Mouse (Mus musculus) midbrain, embryonic 10.5 days (tissue): ENCODE measurements around the gene Gc. TPM values are rescaled to one million over a fixed set of nuclear protein-coding genes. Genes with fewer than 3 reads are reported as not detected.
A peak's percentile ranks its signal among the peaks of the same experiment; 100 is the strongest.

Experiments
- DNase-seq: peaks from one replicate; pipeline ENCODE4 v3.0.0-alpha.2; 2017; ENCODE audit warnings: low spot score
- H3K27ac ChIP-seq: fragments of 300-500 bp; sonication (generic); replicated peaks from 2 replicates; pipeline ENCODE4 v1.5.1; 2016; ENCODE audit warnings: mild to moderate bottlenecking
- H3K27me3 ChIP-seq: fragments of 300-500 bp; sonication (generic); 2 replicates; pipeline ENCODE4 v1.6.1; 2016; ENCODE audit warnings: low read depth, mild to moderate bottlenecking; ENCODE audit not compliant: poor library complexity, severe bottlenecking
- H3K36me3 ChIP-seq: fragments of 300-500 bp; sonication (generic); 2 replicates; pipeline ENCODE4 v1.6.1; 2016; ENCODE audit warnings: mild to moderate bottlenecking, moderate library complexity
- H3K4me1 ChIP-seq: fragments of 300-500 bp; sonication (generic); 2 replicates; pipeline ENCODE4 v1.6.1; 2016
- H3K4me3 ChIP-seq: fragments of 300-500 bp; sonication (generic); 2 replicates; pipeline ENCODE4 v1.5.1; 2016; ENCODE audit warnings: mild to moderate bottlenecking, moderate library complexity
- H3K9me3 ChIP-seq: fragments of 300-500 bp; sonication (generic); replicated peaks from 2 replicates; pipeline ENCODE4 v1.6.1; 2016; ENCODE audit warnings: mild to moderate bottlenecking
- WGBS: fragments of 180-500 bp; shearing (Covaris S2); methylation state at CpG from one replicate; pipeline ENCODE4 v1.1.7; 2016; 5-methylcytosine and 5-hydroxymethylcytosine counted together
- polyA plus RNA-seq: library from polyadenylated mRNA; unstranded; fragments of >200 nt; fragmentation: Nextera tagmentation; extraction: Ambion mirVana; gene quantifications from 2 replicates; pipeline ENCODE4 v1.2.1, GENCODE M21; 2016

Gc gene
- polyA plus RNA-seq, 1 experiment from 2014 or later: not detected

GRCm38 (mm10) chr5:89444360-89444759, 13.3 kb downstream of the Gc start:
- Histone ChIP-seq H3K27me3 (no peaks in the 10 kb centered on the region), H3K9me3 (no peaks in the 10 kb centered on the region), H3K36me3 (no peaks in the 10 kb centered on the region), H3K27ac (no peak overlapping the region), H3K4me3 (no peak overlapping the region), H3K4me1 (no peaks in the 10 kb centered on the region)
- DNase-seq: no peak
- 78% methylated on average over 4 of the region's 4 CpGs for WGBS

- DNase-seq: no peak
- Histone ChIP-seq H3K36me3 (no peaks in the 10 kb centered on the region), H3K27me3 (no peaks in the 10 kb centered on the region), H3K4me3 (no peak overlapping the region), H3K27ac (no peak overlapping the region), H3K9me3 (no peaks in the 10 kb centered on the region), H3K4me1 (no peaks in the 10 kb centered on the region)
- 79% methylated on average over 1 of the region's 1 CpGs for WGBS
These were observed 46.2 kb downstream of the Gc start for GRCm38 (mm10) chr5:89411536-89411935.

DNA sequence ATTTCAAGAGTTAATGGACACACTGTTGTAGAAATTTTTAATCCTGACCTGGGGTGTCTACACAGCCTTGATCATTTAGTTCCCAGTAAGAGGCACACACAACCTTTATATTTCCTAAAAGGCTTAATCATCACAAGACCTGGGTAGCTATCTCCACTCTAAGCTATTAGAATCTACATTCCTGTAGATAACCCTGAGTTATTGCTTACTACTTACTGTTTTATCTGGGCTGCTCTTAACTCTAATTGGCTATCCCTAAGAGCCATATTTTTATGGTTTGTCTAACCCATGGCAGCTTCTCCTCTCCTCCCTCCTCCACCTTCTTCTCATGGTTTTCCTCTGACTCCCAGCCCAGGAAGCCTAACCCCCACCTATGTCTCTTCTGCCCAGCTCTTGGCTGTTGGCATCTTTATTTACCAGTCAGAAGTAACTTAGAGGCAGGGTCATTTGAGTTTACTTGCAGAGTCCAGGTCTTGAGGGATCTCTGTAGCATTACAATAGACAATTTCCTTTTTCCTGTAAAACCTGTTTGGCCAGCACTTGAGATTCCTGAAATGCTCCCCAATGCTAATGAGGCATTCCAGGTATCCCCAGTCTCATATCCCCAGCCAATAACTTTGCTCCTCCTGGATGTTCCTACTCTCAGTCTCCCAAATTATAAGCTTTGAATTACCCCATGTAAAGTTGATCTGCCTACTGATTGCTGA, 50.2 kb downstream of the Gc start:
- no peaks in the 10 kb centered on the region for H3K4me1 ChIP-seq
- H3K27ac ChIP-seq: no peak overlapping the region
- no peak for DNase-seq
- H3K27me3 ChIP-seq: no peaks in the 10 kb centered on the region
- no peak overlapping the region for H3K4me3 ChIP-seq
- H3K36me3 ChIP-seq: no peaks in the 10 kb centered on the region
- H3K9me3 ChIP-seq: no peaks in the 10 kb centered on the region

- WGBS: 96% methylated on average over 1 of the region's 1 CpGs
- Histone ChIP-seq H3K27ac (no peak overlapping the region), H3K36me3 (no peaks in the 10 kb centered on the region), H3K9me3 (no peaks in the 10 kb centered on the region), H3K4me3 (no peak overlapping the region), H3K4me1 (no peaks in the 10 kb centered on the region), H3K27me3 (no peaks in the 10 kb centered on the region)
- DNase-seq: no peak
These were observed 52.6 kb downstream of the Gc start for GRCm38 (mm10) chr5:89405132-89405531.

DNA sequence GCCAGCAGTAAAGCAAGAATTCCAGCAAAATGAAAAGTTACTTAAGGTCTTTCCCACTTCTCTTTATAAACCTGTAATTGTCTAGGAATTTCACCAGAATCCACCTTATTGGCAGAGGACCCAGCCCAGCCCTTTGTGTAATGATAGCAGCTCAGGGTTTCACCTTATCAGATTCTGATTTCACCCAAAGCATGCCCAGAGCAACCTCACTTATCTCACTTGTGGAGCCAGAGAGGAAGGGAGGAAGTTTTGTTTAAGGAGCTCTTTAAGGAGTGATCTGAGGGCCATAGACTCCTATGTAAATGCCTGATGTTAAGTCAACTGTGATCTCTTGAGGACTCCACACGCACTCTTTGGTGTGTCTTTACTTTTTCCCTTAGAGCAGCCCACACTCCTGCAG, 67.3 kb downstream of the Gc start:
- 70% methylated on average over 1 of the region's 1 CpGs for WGBS
- peaks cover 8% of the 10 kb centered on the region for H3K9me3 ChIP-seq
- H3K27ac ChIP-seq: no peak overlapping the region
- H3K4me1 ChIP-seq: no peaks in the 10 kb centered on the region
- no peaks in the 10 kb centered on the region for H3K27me3 ChIP-seq
- no peaks in the 10 kb centered on the region for H3K36me3 ChIP-seq
- DNase-seq: no peak
- H3K4me3 ChIP-seq: no peak overlapping the region

- H3K27me3 ChIP-seq: no peaks in the 10 kb centered on the region
- WGBS: 57% methylated on average over 5 of the region's 5 CpGs
- DNase-seq: no peak
- H3K4me3 ChIP-seq: no peak overlapping the region
- no peaks in the 10 kb centered on the region for H3K36me3 ChIP-seq
- no peaks in the 10 kb centered on the region for H3K9me3 ChIP-seq
- no peak overlapping the region for H3K27ac ChIP-seq
- no peaks in the 10 kb centered on the region for H3K4me1 ChIP-seq
These were observed 73.5 kb downstream of the Gc start for GRCm38 (mm10) chr5:89384204-89384603.

- 89% methylated on average over 4 of the region's 4 CpGs for WGBS
- Histone ChIP-seq H3K36me3 (no peaks in the 10 kb centered on the region), H3K4me3 (no peak overlapping the region), H3K27me3 (no peaks in the 10 kb centered on the region), H3K4me1 (no peaks in the 10 kb centered on the region), H3K9me3 (no peaks in the 10 kb centered on the region), H3K27ac (no peak overlapping the region)
- DNase-seq: no peak
These were observed 76.4 kb downstream of the Gc start for GRCm38 (mm10) chr5:89381340-89381739.

DNA sequence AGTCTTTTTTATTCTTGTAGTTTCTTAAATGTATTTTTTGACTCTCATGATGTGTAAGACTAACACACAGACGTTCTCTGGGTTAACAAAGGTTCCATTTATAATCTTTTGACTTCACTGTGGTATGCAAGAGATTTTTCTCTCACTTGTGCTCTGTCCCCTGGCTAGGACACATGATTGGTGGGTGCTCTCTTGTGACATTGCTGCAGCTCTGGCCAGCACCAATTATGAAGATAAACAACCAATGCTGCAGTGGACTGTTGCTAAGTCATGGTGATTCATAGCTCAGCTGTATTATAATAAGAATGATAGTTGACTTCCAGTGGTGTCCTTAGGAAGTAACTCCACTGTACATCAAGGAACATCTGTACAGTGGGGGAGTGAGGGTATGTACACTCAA, 87.6 kb downstream of the Gc start:
- H3K36me3 ChIP-seq: no peaks in the 10 kb centered on the region
- 64% methylated on average over 1 of the region's 1 CpGs for WGBS
- H3K4me3 ChIP-seq: no peak overlapping the region
- peaks cover 11% of the 10 kb centered on the region for H3K4me1 ChIP-seq
- H3K9me3 ChIP-seq: no peaks in the 10 kb centered on the region
- H3K27ac ChIP-seq: no peak overlapping the region
- no peaks in the 10 kb centered on the region for H3K27me3 ChIP-seq
- no peak for DNase-seq

- 30% methylated on average over 4 of the region's 4 CpGs for WGBS
- Histone ChIP-seq H3K27ac (0 out of 2 replicates have a peak overlapping the region, but pooled peaks have one; percentile 1), H3K9me3 (no peaks in the 10 kb centered on the region), H3K4me3 (no peak overlapping the region), H3K4me1 (peaks cover 11% of the 10 kb centered on the region), H3K36me3 (no peaks in the 10 kb centered on the region), H3K27me3 (no peaks in the 10 kb centered on the region)
- DNase-seq: no peak
These were observed 89.5 kb downstream of the Gc start for GRCm38 (mm10) chr5:89368045-89368743.

Other genes with a start within 250 kb of the Gc start
- gene Npffr2, start 69.5 kb upstream of the Gc start, polyA plus RNA-seq: 0.10 TPM in 1 of 2 replicates, not detected in the other